Mouse (Mus musculus) right cerebral cortex, postnatal 4 days (tissue): ENCODE data around the gene Cltc.

Experiments
- DNase-seq: peaks from one replicate; pipeline ENCODE4 v3.0.0-alpha.2; 2022

Cltc gene

GRCm38 (mm10) chr11:86644553-86644952 lies 112.8 kb downstream of the Cltc start:
- DNase-seq = no peak
